Mouse (Mus musculus): ENCODE results near the gene Gm12248. TPM values are rescaled to one million over a fixed set of nuclear protein-coding genes. Genes with fewer than 3 reads are reported as not detected.

Gm12248 gene
- total and polyA plus RNA-seq, 3 experiments, result not detected

DNA sequence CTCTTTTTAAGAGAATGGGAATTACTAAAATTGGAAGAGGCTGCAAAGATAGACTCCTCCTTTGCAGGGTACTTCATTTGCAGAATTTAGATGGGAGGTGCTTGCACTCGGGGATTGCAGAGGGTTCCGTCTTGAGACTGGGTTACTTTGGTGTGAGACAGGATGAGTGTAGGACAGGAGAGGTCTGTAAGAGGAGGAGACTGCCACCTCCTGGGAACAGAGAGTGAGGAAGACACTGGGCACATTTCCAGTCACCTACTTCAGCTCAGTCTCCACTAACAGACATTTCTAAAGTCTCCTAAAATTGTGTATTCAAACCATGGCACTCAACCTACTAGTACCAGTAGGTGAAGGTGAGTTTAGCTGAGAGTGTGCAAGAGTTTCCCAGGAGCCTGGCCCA is 74.6 kb downstream of the Gm12248 start:
- dilution Hi-C loops (cut with MboI; ENCODE audit: extremely low pct_ligation_motif_present, extremely low pct_unique_long_range_greater_than_20kb, low sequenced_read_pairs), result no loop called here
- no peaks in the 10 kb centered on the region for H3K9me3 ChIP-seq (replicated peaks; ENCODE audit: low read length)
- TF ChIP-seq CTCF (conservative IDR thresholded peaks at IDR 0.05 in 1 of 2, IDR thresholded peaks at IDR 0.05 in 1 of 2; ENCODE audit: low read depth in 2 of 2, low read length in 2 of 2) (peak in 1 of 2 experiments; percentile 41; a peak in 1 of 4 replicates), PAX5 (IDR thresholded peaks at IDR 0.05; ENCODE audit: low read length) (no peak), USF1 (IDR thresholded peaks at IDR 0.05; ENCODE audit: low read depth, low read length) (no peak), RAD21 (IDR thresholded peaks at IDR 0.05; ENCODE audit: low read depth, low read length) (peak; percentile 31), IRF4 (IDR thresholded peaks at IDR 0.05; ENCODE audit: low read depth, low read length) (peak; percentile 16; the same call in 1 of the 2 replicates)
- peaks cover 44 to 92% of the 10 kb centered on the region in 2 experiments for H3K4me1 ChIP-seq (ENCODE audit: control insufficient read depth in 1 of 2, insufficient read depth in 2 of 2)
- no peaks in the 10 kb centered on the region for H3K27me3 ChIP-seq (replicated peaks)
- H3K79me2 ChIP-seq (replicated peaks; ENCODE audit: control insufficient read depth, extremely low read depth, insufficient read depth, poor library complexity, severe bottlenecking), result peaks cover 99% of the 10 kb centered on the region
- H3K4me3 ChIP-seq (replicated peaks in 1 of 3; ENCODE audit: low read depth in 2 of 3, low read length in 2 of 3, poor library complexity in 1 of 3), result no peak overlapping the region
- no peak overlapping the region for H3K27ac ChIP-seq (ENCODE audit: insufficient read depth, low read depth)
- in situ Hi-C loops (cut with MboI; ENCODE audit: low pct_ligation_motif_present, low pct_unique_long_range_greater_than_20kb, low sequenced_read_pairs), result no loop called here
- peak overlapping the region; percentile 6; the same call in 1 of the 2 replicates for H3K4me2 ChIP-seq (ENCODE audit: insufficient read depth, low read depth, poor library complexity, severe bottlenecking)
- peaks cover 0 to 55% of the 10 kb centered on the region in 2 experiments for H3K36me3 ChIP-seq (replicated peaks in 1 of 2; ENCODE audit: control insufficient read depth in 1 of 2, insufficient read depth in 1 of 2, low read length in 1 of 2)
- no peak overlapping the region for H3K9ac ChIP-seq (ENCODE audit: insufficient read depth, low read depth)
- DNase-seq (ENCODE audit: extremely low read depth), result no peak

DNA sequence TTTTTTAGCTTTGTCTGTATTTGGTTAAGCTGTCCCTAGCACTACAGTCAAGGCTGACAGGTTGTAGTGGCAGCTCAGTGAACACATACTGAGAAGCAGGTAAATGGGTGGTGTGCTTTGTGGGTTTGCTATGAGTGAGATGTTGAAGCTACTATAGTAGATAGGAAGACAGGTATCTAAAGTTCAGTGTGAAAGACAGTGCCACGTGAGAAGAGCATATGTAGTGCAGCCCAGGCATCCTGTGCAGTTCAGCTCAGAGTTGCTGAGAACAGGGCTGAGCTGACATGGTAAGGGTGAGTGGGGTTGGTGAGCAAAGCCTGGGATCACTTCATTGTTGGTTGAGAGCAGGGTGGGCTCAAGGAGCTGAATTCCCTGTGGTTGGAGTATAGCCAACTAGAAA is 75.5 kb downstream of the Gm12248 start:
- Histone ChIP-seq H3K36me3 (replicated peaks in 1 of 2; ENCODE audit: control insufficient read depth in 1 of 2, insufficient read depth in 1 of 2, low read length in 1 of 2) (peaks cover 0 to 57% of the 10 kb centered on the region in 2 experiments), H3K9ac (ENCODE audit: insufficient read depth, low read depth) (no peak overlapping the region), H3K9me3 (replicated peaks; ENCODE audit: low read length) (no peaks in the 10 kb centered on the region), H3K27me3 (replicated peaks) (no peaks in the 10 kb centered on the region), H3K4me1 (ENCODE audit: control insufficient read depth in 1 of 2, insufficient read depth in 2 of 2) (peaks cover 44 to 98% of the 10 kb centered on the region in 2 experiments), H3K27ac (ENCODE audit: insufficient read depth, low read depth) (peak overlapping the region; percentile 9; the same call in 1 of the 2 replicates), H3K79me2 (replicated peaks; ENCODE audit: control insufficient read depth, extremely low read depth, insufficient read depth, poor library complexity, severe bottlenecking) (peaks cover 99% of the 10 kb centered on the region), H3K4me2 (ENCODE audit: insufficient read depth, low read depth, poor library complexity, severe bottlenecking) (no peak overlapping the region), H3K4me3 (replicated peaks in 1 of 3; ENCODE audit: low read depth in 2 of 3, low read length in 2 of 3, poor library complexity in 1 of 3) (no peak overlapping the region)
- in situ Hi-C loops (cut with MboI; ENCODE audit: low pct_ligation_motif_present, low pct_unique_long_range_greater_than_20kb, low sequenced_read_pairs) (no loop called here), dilution Hi-C loops (cut with MboI; ENCODE audit: extremely low pct_ligation_motif_present, extremely low pct_unique_long_range_greater_than_20kb, low sequenced_read_pairs) (no loop called here)
- TF ChIP-seq MAX (IDR thresholded peaks at IDR 0.05; ENCODE audit: low read length) (no peak), RAD21 (IDR thresholded peaks at IDR 0.05; ENCODE audit: low read depth, low read length) (no peak), PAX5 (IDR thresholded peaks at IDR 0.05; ENCODE audit: low read length) (no peak), ETS1 (conservative IDR thresholded peaks at IDR 0.05; ENCODE audit: low read depth, low read length) (no peak), TCF12 (IDR thresholded peaks at IDR 0.05; ENCODE audit: low read depth, low read length) (no peak), NRF1 (IDR thresholded peaks at IDR 0.05; ENCODE audit: low read depth, low read length) (no peak), ZNF384 (IDR thresholded peaks at IDR 0.05; ENCODE audit: low read depth, low read length) (no peak), MAZ (IDR thresholded peaks at IDR 0.05; ENCODE audit: low read depth, low read length) (no peak), ZC3H11A (IDR thresholded peaks at IDR 0.05; ENCODE audit: low read depth, low read length) (no peak), GABPA (IDR thresholded peaks at IDR 0.05; ENCODE audit: insufficient replicate concordance, low read depth, low read length) (no peak), USF1 (IDR thresholded peaks at IDR 0.05; ENCODE audit: low read depth, low read length) (no peak), KAT2A (IDR thresholded peaks at IDR 0.05; ENCODE audit: insufficient replicate concordance, low read length) (no peak), SIN3A (IDR thresholded peaks at IDR 0.05; ENCODE audit: low read length) (no peak), BHLHE40 (IDR thresholded peaks at IDR 0.05; ENCODE audit: low read depth, low read length) (no peak), NELFE (IDR thresholded peaks at IDR 0.05; ENCODE audit: low read depth, low read length) (no peak), ZKSCAN1 (IDR thresholded peaks at IDR 0.05; ENCODE audit: borderline replicate concordance, low read depth, low read length) (no peak), POLR2AphosphoS2 (IDR thresholded peaks at IDR 0.05; ENCODE audit: low read depth, low read length) (no peak), MAFK (IDR thresholded peaks at IDR 0.05; ENCODE audit: insufficient replicate concordance, low read length) (no peak), CHD1 (IDR thresholded peaks at IDR 0.05; ENCODE audit: low read depth, low read length) (no peak)
- DNase-seq (ENCODE audit: extremely low read depth), result no peak

Measured in CH12.LX (cell line).